22 mouse cellular contexts compared by ENCODE assay signal in genomic region chr13:98417736-98418135, GRCm38 (mm10).
"Had no signal": no experiment of that assay in that cellular context is flagged by ENCODE, and none has a peak within 500 bp of the region (broad histone marks: within the 10 kb centered on the region; RNA-seq: fewer than 3 reads in every experiment).

No protein-coding gene starts in this region.

- H3K9ac ChIP-seq: heart, embryonic 13.5 days; heart, embryonic 15.5 days; hindbrain, embryonic 13.5 days; hindbrain, embryonic 15.5 days; limb, embryonic 13.5 days; limb, embryonic 15.5 days; liver, embryonic 12.5 days; liver, embryonic 14.5 days had no signal

- H3K36me3 ChIP-seq: heart, embryonic 13.5 days; heart, embryonic 15.5 days; hindbrain, embryonic 13.5 days; hindbrain, embryonic 15.5 days; limb, embryonic 13.5 days; limb, embryonic 15.5 days; liver, embryonic 12.5 days had no signal

- DNase-seq: gastrocnemius, adult 2 months; gastrocnemius, postnatal 10 days; gastrocnemius, postnatal 25 days; heart, adult 11 months; heart, adult 2 months; heart, postnatal 14 days; heart, postnatal 36 days; layer of hippocampus, adult 9-11 months; layer of hippocampus, postnatal 36 days; left cerebral cortex, postnatal 4 days had no signal

- H3K4me3 ChIP-seq: gastrocnemius, adult 2 months; heart, adult 2 months; heart, embryonic 13.5 days; heart, embryonic 15.5 days; hindbrain, embryonic 13.5 days; hindbrain, embryonic 15.5 days; limb, embryonic 13.5 days; limb, embryonic 15.5 days; liver, embryonic 12.5 days had no signal

- H3K27ac ChIP-seq: gastrocnemius, adult 2 months; heart, adult 2 months; heart, embryonic 13.5 days; heart, embryonic 15.5 days; hindbrain, embryonic 13.5 days; hindbrain, embryonic 15.5 days; hindbrain, postnatal 0 days; limb, embryonic 13.5 days; limb, embryonic 15.5 days; liver, embryonic 12.5 days; liver, embryonic 14.5 days had no signal

- H3K27me3 ChIP-seq: hindbrain, embryonic 13.5 days; hindbrain, embryonic 15.5 days; liver, embryonic 12.5 days had no signal

- H3K4me1 ChIP-seq: hindbrain, embryonic 13.5 days; hindbrain, embryonic 15.5 days; liver, embryonic 12.5 days had no signal

- ATAC-seq: forebrain, embryonic 16.5 days; hindbrain, postnatal 0 days; intestine, embryonic 16.5 days; liver, embryonic 12.5 days had no signal

- H3K4me2 ChIP-seq: heart, embryonic 11.5 days; heart, embryonic 13.5 days; heart, embryonic 15.5 days; hindbrain, embryonic 13.5 days; hindbrain, embryonic 15.5 days; limb, embryonic 13.5 days; limb, embryonic 15.5 days; liver, embryonic 12.5 days had no signal

- H3K9me3 ChIP-seq: heart, embryonic 13.5 days; heart, embryonic 15.5 days; hindbrain, embryonic 13.5 days; hindbrain, embryonic 15.5 days; limb, embryonic 13.5 days; limb, embryonic 15.5 days; liver, embryonic 12.5 days had no signal
